Comparison of ENCODE assay signal across 22 mouse cellular contexts in the genomic region with DNA sequence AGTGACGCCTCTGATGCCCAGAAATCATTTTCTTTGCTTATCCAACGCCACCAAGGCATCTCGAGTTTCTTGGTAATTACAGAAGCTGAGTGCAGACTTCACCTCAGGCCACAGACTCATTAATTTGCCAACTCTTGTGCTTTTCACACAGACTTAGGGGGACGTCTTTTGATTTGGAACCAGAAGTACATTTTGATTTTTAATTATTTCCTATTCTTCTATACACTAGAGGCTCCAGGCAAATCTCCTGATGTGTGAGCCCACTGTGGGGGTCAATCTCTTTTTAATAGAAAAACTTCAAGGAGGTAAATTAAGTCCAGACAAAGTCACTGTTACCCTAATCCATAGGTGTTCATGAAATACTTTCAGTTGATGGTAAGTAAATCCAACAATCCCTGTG.
"Had no signal": no experiment of that assay in that cellular context is flagged by ENCODE, and none has a peak within 500 bp of the region (broad histone marks: within the 10 kb centered on the region; RNA-seq: fewer than 3 reads in every experiment).

No protein-coding gene starts in this region.

- H3K9me3 ChIP-seq: heart, embryonic 10.5 days; heart, embryonic 12.5 days; hindbrain, embryonic 13.5 days; hindbrain, embryonic 15.5 days; intestine, embryonic 15.5 days; limb, embryonic 10.5 days; limb, embryonic 12.5 days had no signal

- H3K4me1 ChIP-seq: heart, embryonic 10.5 days; heart, embryonic 12.5 days; hindbrain, embryonic 13.5 days; hindbrain, embryonic 15.5 days; intestine, embryonic 15.5 days had no signal

- H3K9ac ChIP-seq: heart, embryonic 12.5 days; hindbrain, embryonic 13.5 days; hindbrain, embryonic 15.5 days; intestine, embryonic 15.5 days; limb, embryonic 12.5 days had no signal

- H3K4me3 ChIP-seq: heart, embryonic 10.5 days; heart, embryonic 12.5 days; hindbrain, embryonic 13.5 days; hindbrain, embryonic 15.5 days; intestine, embryonic 15.5 days; layer of hippocampus, adult 2 months; left cerebral cortex, adult 2 months; limb, embryonic 10.5 days; limb, embryonic 12.5 days had no signal

- H3K4me2 ChIP-seq: heart, embryonic 12.5 days; hindbrain, embryonic 13.5 days; hindbrain, embryonic 15.5 days; intestine, embryonic 15.5 days; limb, embryonic 12.5 days had no signal

- ATAC-seq: inflammation-experienced regulatory T-cells, adult 6 months; intestine, embryonic 15.5 days; intestine, postnatal 0 days had no signal

- H3K36me3 ChIP-seq: heart, embryonic 10.5 days; heart, embryonic 12.5 days; hindbrain, embryonic 13.5 days; hindbrain, embryonic 15.5 days; intestine, embryonic 15.5 days; limb, embryonic 10.5 days; limb, embryonic 12.5 days had no signal

- DNase-seq: gastrocnemius, postnatal 14 days; gastrocnemius, postnatal 36 days; heart, adult 18-20 months; heart, postnatal 10 days; heart, postnatal 36 days; kidney, adult 18-20 months; kidney, adult 8-10 months; kidney, postnatal 10 days; kidney, postnatal 25 days; kidney, postnatal 4 days; liver had no signal

- H3K27ac ChIP-seq: heart, embryonic 10.5 days; hindbrain, embryonic 13.5 days; hindbrain, embryonic 15.5 days; intestine, embryonic 15.5 days; layer of hippocampus, adult 2 months; left cerebral cortex, adult 2 months; limb, embryonic 10.5 days; limb, embryonic 12.5 days had no signal

- H3K27me3 ChIP-seq: heart, embryonic 12.5 days; hindbrain, embryonic 13.5 days; hindbrain, embryonic 15.5 days; intestine, embryonic 15.5 days had no signal
